Mouse (Mus musculus) spleen, embryonic (tissue): ENCODE measurements around the gene Abtb2.
"Not testable (repeated sequence)": the region's sequence is repeated elsewhere in the genome, so short reads cannot be mapped to it uniquely, and the experiment has no call there.

Experiments used
- CTCF ChIA-PET: fragments of 350-600 bp; sonication (Branson Sonifier 250); formaldehyde crosslinking; loops from one replicate; lab custom pipeline; 2022; lab: Charles Lee

Abtb2 gene

DNA sequence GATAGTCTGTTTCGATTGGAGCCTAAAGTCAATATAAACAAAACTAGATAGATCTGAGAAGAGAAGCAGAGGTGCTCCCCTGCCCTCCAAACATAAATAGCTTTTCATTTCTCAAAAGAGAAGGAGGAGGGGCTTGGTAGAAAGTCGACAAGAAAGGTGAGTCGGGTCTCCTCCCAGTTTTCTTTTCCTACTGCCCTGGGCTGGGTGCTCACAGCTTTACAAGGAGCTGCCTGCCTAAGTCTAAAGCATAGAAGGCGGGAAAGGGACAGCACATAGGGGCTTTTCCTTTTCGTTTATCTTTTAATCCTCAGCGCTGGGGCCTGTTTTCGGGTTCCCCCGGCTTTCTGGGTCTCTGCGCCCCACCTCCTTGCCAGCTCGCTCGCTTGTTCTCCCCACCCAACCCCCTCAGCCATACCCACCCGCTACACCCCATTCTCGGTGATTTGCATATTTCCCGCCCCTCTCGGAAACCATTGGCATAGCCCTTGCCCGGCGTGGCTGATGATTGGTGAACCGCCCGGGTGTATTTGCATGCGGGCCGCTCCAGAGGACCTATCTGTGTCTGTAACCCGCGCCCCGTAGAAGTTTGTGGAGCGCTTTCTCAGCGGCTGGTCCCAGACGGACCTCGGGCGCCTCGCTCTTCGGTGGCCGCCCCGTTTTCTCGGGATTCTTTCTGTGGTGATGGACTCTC lies at the start of gene Abtb2:
Gene Abtb2, plus strand, starts transcription at position 579 of the 691 bp plus-strand sequence.
- CTCF ChIA-PET: interaction anchor here (0.6 to 1.0 kb wide), 3 partner anchors 152 to 342 kb away, joined by 3 to 6 read pairs (median 4); no protein-coding TSS in a partner anchor

DNA sequence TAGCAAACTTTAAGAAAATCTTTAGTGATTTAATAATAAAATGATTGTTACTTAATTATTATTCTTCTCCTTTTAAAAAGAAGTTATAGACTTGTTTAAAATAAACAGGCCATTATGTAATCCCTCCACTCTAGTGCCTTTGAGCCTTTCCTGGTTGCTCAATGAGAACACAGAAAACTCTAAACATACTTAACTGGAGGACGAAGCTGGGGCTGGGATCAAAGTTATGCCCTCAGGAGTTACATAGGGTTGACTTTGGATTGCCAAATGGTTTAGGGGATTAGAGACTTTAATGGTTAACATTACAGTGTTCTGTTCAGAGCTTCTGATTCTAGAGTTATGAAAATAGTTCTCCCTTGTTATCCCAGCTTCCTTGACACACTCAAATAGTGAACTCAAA lies 49.6 kb upstream of the Abtb2 start:
- CTCF ChIA-PET: interaction anchor here (0.6 kb wide), 1 partner anchor 333 kb away, joined by 17 read pairs; no protein-coding TSS in a partner anchor

DNA sequence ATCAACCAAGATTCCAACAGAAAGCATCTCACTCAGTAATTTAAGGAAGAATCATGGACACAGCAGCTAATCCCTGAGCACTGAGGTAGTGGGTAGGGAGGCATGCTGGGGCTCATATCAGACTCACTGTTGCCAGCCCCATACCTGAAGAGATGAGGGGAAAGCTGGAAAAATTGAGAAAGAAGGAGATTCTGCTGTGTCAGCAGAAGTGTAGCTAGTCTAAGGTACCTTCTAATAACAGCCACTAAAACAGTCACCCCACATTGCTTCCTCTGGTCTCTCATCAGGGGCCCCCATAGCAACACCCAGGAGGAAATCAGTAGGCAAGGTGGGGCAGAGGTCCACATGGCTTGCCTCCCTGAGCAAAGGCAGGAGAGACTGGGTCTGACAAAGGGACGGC lies 40.5 kb upstream of the Abtb2 start:
- CTCF ChIA-PET: no interaction called here

DNA sequence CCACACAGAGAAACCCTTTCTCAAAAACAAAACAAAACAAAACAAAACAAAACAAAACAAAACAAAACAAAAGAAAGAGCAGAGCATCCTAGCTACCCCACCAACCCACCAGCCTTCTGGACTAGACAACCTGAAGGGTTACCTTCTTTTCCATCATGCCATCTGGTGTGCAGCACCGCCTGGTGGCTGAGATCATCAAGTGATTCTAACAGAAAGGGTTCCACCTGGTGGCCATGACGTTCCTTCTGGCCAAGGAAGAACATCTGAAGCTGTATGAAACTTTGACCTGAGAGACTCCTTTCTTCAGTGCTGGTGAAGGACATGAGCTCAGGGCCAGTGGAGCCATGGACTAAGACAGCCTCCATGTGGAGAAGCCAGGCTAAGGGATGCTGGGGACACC lies 19.0 kb upstream of the Abtb2 start:
- CTCF ChIA-PET: interaction anchor here (1.1 to 2.9 kb wide), 3 partner anchors 63 to 106 kb away, joined by 3 to 35 read pairs (median 4); no protein-coding TSS in a partner anchor

DNA sequence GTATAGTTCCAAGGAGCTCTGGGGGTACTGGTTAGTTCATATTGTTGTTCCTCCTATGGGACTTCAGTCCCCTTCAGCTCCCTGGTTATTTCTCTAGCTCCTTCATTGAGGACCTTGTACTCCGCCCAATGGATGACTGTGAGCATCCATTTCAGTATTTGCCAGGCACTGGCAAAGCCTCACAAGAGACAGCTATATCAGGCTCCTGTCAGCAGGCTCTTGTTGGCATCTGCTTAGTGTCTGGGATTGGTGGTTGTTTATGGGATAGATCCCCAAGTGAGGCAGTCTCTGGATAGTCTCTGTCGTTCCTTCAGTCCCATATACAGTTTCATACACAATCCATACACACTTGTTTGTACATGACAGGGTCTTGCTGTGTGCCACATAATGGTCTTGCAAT lies 15.8 kb upstream of the Abtb2 start:
- CTCF ChIA-PET: not testable (repeated sequence)

DNA sequence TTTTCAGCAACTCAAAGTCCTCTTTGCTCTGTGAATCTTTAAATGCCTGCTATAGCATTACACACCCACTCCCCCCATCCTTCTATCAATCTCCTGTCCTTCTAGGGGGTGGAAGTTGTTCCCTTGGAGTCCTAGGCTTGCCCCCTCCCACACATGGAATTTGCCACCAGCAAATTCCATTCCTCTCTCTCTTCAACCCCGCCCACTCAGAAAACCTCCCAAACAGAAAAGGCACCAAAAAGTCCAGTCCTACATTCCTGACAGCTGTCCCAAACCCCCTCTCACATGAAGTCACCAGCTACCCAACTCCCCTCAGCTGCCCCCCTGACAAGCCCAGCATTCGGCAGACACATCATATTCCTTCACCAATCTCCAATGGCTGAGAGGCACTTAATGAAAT lies 12.1 kb upstream of the Abtb2 start:
- CTCF ChIA-PET: no interaction called here

DNA sequence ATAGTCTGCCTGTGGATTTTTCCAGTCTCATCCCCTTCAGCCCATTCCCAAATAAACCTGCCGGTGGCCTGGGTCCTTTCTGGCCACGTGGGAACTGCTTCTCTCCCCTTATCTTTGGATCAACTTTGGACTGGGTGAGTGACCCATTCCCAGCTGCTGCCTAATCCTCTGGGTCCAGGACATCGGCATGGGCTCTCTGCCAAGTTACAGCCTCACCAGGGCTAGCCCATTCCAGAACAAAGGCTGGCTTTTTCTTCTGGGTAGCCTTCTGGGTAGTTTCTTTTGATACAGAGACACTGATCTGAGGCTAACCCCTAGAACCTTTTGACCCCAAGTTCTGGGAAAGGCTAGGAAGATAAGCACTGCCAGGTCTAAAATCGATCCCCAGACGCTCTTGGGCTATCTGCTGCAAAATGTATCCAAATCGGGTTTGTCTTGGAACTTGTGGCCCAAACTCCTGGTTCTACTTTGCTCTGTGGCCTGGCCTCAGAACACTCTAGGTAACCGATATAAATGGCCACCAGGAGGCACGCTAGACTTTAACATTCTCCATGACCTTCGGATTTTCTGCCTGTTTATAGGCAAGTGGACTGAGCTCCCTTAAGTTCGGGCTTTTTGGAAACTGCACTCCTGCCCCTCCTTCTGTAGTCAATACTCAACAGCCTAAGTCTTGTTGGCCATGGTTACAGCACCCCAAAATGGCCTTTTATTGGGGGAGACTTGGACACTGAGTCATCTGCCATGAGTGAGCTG lies 9.8 kb upstream of the Abtb2 start:
- CTCF ChIA-PET: interaction anchor here (0.8 kb wide), 1 partner anchor 62 kb away, joined by 20 read pairs; no protein-coding TSS in a partner anchor

DNA sequence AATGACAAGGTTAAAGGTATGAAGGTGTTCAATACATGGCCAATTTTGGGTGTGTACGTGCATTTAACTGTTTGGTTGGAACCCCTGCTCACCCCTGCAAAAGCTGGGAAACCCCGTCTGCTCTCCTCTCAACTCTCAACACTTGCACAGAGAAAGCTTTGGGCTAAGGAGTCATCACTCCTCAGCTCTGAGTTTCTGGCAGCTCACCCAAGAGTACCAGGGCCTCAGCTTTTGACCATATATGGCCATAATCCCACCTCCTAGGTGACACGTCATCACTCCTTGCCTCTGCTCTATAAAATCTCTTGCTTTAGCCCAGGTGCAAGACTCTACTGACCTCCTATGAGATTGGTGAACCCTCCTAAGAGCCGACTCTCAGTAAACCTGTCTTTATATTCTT lies 5.2 kb upstream of the Abtb2 start:
- CTCF ChIA-PET: interaction anchor here (0.5 to 0.6 kb wide), 2 partner anchors 223 to 431 kb away, joined by 5 to 15 read pairs; no protein-coding TSS in a partner anchor

DNA sequence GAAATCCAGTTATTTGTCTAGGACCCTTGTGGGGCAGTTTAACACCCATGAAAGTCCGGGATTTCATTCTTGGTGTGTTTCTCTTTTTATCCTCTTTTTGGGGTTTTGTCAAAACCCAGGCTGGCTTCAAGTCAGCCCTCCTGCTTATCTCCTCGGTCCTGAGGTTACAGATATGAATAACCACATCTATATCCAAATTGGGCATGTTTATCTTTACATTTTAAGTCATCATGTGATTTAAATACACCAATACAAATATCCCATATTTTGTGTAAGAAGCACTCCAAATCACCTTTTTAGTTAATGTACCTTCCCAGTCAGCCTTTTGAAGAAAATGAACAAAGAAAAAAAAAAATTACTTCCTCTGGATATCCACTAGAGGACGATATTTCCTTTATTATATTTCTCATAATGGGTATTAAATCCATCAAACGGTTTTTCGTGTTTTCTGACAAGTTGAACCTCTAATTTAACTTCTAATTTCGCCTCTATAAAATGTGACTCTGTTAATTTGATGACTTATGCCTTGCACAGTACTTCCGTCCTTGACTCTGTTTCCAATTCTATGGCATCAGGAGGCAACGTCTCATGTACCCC lies 1.6 kb upstream of the Abtb2 start:
- CTCF ChIA-PET: interaction anchor here (0.8 kb wide), 1 partner anchor 44 kb away, joined by 3 read pairs; no protein-coding TSS in a partner anchor

DNA sequence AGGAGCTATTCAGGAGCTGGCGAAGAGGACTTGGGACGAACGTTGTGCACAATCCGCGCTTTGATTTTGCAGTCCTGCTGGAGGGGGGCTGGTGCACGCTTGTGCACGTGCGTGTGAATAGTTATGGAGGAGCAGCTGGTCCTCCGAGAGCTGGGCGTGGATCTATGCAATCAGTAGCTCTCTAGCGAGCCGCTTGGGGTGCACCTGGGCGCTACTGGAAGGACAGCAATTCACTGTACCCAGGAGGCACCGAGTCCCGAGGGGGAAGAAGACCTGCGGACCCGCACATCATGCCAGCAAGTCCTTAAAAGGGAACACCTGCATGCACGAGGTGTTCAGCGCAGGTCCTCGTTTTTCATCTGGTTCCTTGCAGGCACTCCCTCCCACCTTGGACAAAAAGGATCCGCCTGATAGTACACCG lies 929 bp upstream of the Abtb2 start:
- CTCF ChIA-PET: interaction anchor here (0.6 to 0.7 kb wide), 2 partner anchors 153 to 155 kb away, joined by 4 to 6 read pairs; no protein-coding TSS in a partner anchor

DNA sequence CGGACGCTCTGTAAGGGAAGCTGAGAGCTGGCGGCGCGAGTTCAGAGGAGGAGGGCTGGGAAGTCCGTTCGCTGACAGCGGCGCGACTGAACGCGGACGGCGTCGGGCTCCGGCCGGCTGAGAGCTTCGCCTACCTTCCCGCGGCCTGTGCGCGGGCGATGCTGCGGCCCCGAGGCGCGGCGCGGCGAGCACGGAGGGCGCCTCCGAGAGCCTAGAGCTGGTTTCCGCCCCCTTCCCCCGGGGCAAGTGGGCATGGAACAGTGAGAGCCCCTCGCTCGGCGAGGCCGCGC lies 258 bp downstream of the Abtb2 start:
- CTCF ChIA-PET: interaction anchor here (0.6 to 1.0 kb wide), 2 partner anchors 114 to 342 kb away, joined by 3 read pairs; no protein-coding TSS in a partner anchor

DNA sequence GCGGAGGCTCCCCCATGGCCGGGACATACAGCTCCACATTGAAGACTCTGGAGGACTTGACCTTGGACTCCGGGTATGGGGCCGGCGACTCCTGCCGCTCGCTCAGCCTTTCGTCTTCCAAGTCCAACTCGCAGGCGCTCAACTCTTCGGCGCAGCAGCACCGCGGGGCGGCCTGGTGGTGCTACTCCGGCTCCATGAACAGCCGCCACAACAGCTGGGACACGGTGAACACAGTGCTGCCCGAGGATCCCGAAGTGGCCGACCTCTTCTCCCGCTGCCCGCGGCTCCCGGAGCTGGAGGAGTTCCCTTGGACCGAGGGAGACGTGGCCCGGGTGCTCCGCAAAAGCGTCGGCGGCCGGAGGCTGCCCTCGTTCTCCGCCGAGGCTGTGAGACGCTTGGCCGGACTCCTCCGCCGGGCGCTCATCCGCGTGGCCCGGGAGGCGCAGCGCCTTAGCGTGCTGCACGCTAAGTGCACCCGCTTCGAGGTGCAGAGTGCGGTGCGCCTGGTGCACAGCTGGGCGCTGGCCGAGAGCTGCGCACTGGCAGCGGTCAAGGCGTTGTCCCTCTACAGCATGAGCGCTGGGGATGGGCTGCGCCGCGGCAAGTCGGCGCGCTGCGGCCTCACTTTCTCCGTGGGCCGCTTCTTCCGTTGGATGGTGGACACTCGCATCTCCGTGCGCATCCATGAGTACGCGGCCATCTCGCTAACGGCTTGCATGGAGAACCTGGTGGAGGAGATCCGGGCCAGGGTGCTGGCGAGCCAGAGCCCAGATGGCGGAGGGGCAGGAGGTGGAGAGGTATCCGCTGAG lies 807 bp downstream of the Abtb2 start:
- CTCF ChIA-PET: interaction anchor here (0.6 to 1.0 kb wide), 2 partner anchors 114 to 341 kb away, joined by 3 read pairs; no protein-coding TSS in a partner anchor

DNA sequence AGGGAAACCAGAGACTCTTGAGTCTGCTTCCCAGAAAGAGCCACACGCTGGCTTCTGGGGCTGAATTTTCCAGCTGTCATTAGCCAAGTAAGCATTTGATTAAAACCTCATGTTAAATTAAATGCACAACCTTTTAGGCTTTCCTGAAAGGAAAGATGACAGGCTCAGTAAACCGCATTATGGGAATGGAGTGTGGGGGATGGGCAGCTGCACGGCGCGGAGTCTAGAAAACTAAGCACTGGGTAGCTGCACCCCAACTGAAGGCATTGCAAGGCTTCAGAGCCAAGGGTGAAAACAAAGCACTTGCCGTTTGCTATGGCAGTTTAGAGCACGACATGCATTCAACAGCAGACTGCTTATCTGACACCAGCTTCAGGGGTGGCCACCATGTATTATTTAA lies 2.1 kb downstream of the Abtb2 start:
- CTCF ChIA-PET: no interaction called here

DNA sequence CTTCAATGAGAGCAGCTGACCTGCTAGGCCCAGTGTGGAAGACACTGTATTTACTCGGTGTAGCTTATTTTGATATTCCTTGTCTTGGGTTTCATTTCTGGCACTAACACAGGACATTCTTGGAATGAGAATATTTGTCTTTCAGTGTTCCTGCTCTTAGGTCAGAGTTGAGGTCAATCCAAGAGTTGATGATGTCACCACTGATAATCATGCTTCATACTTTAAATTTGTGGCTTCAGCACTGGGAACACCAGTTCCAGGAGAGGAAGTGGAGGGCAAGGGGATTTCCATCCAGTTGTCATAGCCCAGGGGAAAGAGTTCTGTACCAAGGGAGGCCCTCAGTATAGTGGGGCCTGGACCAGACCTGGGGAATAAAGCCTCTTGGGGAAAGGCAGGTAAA lies 3.6 kb downstream of the Abtb2 start:
- CTCF ChIA-PET: no interaction called here

DNA sequence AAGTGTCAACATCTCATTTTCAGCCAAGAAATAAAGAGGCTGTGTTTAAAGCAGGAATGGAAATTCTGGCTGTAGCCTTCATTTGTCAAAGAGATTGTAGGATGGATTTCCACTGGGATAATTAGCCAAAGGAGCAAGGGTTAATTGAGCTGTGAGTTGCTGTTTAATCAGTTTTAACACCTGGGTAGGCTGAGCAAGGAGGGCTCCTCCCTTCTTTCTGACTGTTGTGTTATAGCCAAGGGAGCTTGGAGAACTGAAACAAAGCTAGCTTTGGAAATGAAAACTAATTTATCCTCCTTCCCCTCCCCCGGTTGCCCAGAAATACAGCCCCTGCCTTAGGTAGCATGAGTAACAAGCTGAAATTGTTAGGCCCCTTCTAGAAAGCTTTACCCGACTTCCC lies 6.2 kb downstream of the Abtb2 start:
- CTCF ChIA-PET: no interaction called here

DNA sequence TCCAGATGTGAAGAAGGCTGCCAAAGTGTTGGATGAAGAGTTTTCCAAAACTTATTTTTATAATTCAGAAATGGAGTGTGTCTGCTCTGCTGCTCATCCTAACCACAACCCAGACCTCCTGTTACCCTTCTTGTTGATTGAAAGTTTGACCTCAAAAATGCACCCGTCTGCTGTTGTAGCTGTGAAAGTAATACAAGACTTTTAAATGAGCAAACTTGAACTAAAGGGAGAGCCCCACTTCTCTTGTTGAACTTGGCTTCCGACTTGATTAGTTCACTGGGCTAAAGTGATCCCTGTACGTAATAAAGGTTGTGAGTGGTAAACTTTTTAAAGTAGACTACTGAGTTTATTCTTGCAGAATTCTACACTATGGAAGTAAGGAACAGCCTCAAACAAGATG lies 10.3 kb downstream of the Abtb2 start:
- CTCF ChIA-PET: no interaction called here

DNA sequence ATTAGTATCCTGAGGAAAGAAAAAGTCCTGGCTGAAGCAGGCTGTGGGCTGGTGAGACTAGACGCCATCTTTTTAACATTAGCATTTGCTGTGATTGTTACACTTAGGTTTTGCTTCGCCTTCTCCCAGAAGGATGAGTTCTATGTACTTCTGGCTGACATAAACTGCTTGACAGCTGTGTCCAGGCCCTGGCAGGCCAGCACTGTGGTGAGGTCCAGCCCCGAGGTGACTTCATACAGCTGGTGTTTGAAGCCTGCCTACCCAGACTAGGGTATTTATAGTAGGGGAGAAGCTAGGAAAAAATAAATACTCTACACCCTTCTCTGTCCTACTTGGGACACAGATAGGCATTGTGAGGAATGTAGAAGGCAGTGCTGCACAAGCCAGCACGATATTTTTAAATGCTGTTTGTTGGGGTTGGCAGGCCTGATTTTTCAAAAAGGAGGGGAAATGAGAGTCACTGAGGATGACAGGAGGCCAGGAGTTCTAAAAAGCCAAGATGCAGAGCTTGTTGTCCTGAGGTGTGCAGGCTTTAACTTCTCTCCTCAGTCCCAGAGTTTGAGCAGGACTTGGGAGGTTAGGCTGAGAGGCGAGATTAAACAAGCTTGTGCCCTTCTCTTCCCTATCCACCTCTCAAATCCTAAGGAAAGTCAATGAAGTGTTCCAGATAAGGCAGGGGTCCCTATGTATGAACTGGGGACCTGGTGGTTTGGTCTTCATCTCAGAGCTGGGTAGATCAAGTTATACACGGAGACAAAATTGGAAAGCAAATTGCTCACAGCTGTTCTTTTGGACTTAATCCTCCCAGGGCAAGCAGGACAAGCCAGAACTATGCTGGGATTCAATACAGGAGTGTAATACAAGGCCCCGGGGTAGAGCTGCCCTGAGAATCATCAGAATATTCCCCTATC lies 11.9 kb downstream of the Abtb2 start:
- CTCF ChIA-PET: no interaction called here

DNA sequence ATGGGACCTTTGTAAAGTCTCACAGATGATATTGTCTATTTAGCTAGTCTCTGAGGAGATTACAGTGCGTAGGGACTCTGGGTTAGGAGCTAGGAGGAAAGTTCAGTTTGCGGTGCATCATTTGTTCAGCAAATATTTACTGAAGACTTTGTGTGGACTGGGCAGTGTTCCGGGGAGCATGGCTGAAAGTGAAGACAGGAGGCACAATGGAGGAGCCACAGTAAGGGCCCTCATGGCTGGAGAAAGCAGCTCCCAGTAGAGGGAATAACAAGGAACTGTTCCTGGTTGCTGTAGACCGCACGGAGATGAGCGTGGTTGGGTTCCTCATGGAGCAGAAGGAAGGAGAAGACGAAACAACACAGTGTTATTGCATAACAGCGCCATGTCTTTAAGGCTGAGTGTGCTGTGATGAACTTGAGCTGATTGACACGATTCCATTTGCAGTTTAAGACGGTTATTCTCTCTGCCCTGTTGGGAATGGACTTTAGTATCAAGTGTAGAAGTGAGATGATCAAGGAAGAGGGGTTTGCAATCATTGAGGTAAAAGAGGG lies 12.6 kb downstream of the Abtb2 start:
- CTCF ChIA-PET: no interaction called here

DNA sequence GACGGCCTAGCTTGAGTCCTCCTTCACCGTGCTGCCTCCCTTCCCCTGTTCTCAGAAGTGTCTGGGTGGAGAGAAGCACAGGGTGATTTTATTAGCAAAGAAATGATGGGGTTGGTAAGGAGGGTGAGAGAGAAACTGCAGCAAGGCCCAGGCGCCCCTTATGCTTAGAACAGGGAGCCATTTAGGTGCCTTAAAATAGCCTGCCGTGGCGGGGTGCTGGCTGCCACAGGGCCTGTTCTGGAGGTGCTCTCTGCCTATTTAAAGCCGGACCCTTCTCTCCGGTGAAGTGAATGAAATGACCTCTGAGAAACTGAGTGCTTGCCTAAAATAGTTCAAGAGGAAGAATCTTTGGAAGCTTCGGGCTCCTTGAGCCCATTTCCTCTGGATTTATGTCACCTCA lies 14.6 kb downstream of the Abtb2 start:
- CTCF ChIA-PET: no interaction called here

DNA sequence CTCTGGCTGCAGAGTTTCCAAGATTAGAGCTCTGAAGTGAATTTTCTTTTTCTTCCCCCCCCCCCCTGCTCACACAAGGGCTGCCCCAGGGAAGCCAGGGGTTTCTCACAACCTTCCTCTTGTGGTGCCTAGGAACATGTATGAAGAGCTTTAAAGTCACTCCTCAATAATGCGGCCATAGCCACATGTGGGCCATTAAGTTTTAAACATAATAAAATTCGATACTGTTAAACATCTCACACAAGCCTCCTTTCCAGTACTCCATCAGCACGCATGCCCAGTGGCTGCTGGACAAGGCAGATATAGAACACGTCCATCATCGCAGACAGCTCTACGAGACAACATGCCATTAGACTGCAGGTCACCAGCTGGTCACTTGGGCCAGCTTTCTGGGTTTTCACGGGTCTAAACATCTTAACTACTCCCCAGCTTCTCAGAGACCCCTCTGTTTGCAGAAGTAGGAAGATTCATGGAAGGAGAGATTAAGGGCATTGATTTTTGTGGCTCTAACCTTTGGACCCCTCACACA lies 15.3 kb downstream of the Abtb2 start:
- CTCF ChIA-PET: no interaction called here
